Comparison of ENCODE assay signal across 8 mouse cellular contexts in the genomic region with DNA sequence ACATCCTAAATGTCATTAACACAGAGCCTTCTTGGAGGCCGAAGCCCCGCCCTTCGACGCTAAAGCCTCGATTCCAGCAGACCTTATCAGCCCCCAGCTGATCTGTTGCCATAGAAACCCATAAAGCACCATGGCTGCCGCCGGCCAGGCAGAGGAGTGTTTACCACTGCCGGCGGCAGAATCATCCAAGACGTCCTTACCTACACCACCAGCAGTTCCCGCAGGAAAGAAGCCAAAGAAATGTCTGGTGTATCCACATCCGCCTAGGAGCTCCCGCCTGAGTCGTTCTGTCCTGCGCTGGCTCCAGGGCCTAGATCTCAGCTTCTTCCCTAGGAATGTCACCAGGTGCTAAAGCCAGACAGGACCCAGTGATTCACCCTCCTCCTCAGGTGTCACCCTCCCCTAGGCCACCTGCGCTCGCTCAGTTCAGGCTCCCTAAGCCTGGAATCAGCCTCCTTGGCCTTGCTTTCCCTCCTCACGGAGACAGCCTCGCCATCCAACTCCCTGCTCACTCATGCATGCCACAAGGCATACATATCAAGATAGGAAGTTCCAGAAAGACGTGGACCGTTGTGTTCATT. TPM values are rescaled to one million over a fixed set of nuclear protein-coding genes. Genes with fewer than 3 reads are reported as not detected.
DNase-seq lines count a peak whose midpoint lies in the region; ATAC-seq and TF ChIP-seq lines count a peak whose summit lies in the region.

Gene Spata4 (plus strand): TSS at position 111 of the 581 bp plus-strand sequence.

- H3K36me3 ChIP-seq in lung, embryonic 14.5 days (ENCODE audit: insufficient read depth) = no peaks in the 10 kb centered on the region
- H3K36me3 ChIP-seq in heart, embryonic 16.5 days (ENCODE audit: control insufficient read depth, insufficient read depth) = no peaks in the 10 kb centered on the region
- no peaks in the 10 kb centered on the region for H3K36me3 ChIP-seq in stomach, postnatal 0 days (ENCODE audit: control insufficient read depth, insufficient read depth, low read length)

- H3K27me3 ChIP-seq in lung, embryonic 14.5 days (ENCODE audit: insufficient read depth, low read length) = no peaks in the 10 kb centered on the region
- H3K27me3 ChIP-seq in heart, embryonic 16.5 days (ENCODE audit: control insufficient read depth, insufficient read depth, low read length) = no peaks in the 10 kb centered on the region
- no peaks in the 10 kb centered on the region for H3K27me3 ChIP-seq in stomach, postnatal 0 days (ENCODE audit: control insufficient read depth, insufficient read depth, low read length)

- no peak for TF ChIP-seq EP300 in stomach, postnatal 0 days (optimal IDR thresholded peaks at IDR 0.05)

- WGBS in lung, embryonic 14.5 days = 7% methylated on average over 21 of the region's 21 CpGs
- WGBS in lung, adult 2 months = 21% methylated on average over 21 of the region's 21 CpGs
- 7% methylated on average over 21 of the region's 21 CpGs for WGBS in heart, embryonic 16.5 days
- WGBS in stomach, postnatal 0 days = 12% methylated on average over 21 of the region's 21 CpGs

- peak within 1 kb of the TSS; percentile 24 for H3K9ac ChIP-seq in lung, embryonic 14.5 days
- peak within 1 kb of the TSS; percentile 39 for H3K9ac ChIP-seq in heart, embryonic 16.5 days (ENCODE audit: low read length)
- H3K9ac ChIP-seq in stomach, postnatal 0 days (ENCODE audit: low read length) = peak within 1 kb of the TSS; percentile 38; the same call in 1 of the 2 replicates

- peak within 1 kb of the TSS; percentile 28 for H3K4me3 ChIP-seq in lung, embryonic 14.5 days (ENCODE audit: low read depth, low read length)
- no peak within 1 kb of the TSS for H3K4me3 ChIP-seq in lung, adult 2 months (replicated peaks; ENCODE audit: extremely low read depth, low read depth, low read length)
- H3K4me3 ChIP-seq in heart, embryonic 16.5 days (ENCODE audit: low read length) = peak within 1 kb of the TSS; percentile 37
- H3K4me3 ChIP-seq in stomach, postnatal 0 days (ENCODE audit: low read depth, low read length) = peak within 1 kb of the TSS; percentile 23; the same call in 1 of the 2 replicates

- no peak for TF ChIP-seq CTCF in lung, embryonic 14.5 days (IDR thresholded peaks at IDR 0.05; ENCODE audit: low read depth)
- no peak for TF ChIP-seq CTCF in lung, adult 2 months (IDR thresholded peaks at IDR 0.05; ENCODE audit: insufficient read depth, low read length)
- TF ChIP-seq CTCF in stomach, postnatal 0 days (IDR thresholded peaks at IDR 0.05; ENCODE audit: low read depth) = no peak

- intact Hi-C loops in gastrocnemius, postnatal 36 days (cut with DNase I) = no loop called here

- H3K27ac ChIP-seq in lung, embryonic 14.5 days (ENCODE audit: low read depth) = no peak within 1 kb of the TSS
- no peak within 1 kb of the TSS for H3K27ac ChIP-seq in heart, embryonic 16.5 days (ENCODE audit: low read length)
- no peak within 1 kb of the TSS for H3K27ac ChIP-seq in stomach, postnatal 0 days (replicated peaks)

- peak; percentile 95 for ATAC-seq in lung, embryonic 14.5 days (ENCODE audit: insufficient read depth)
- peak; percentile 73 for ATAC-seq in heart, embryonic 16.5 days (replicated peaks; ENCODE audit: extremely low read depth, insufficient read depth, low FRiP score)
- ATAC-seq in stomach, postnatal 0 days (ENCODE audit: low FRiP score, low TSS enrichment) = peak; percentile 32; the same call in 1 of the 2 replicates

- H3K4me2 ChIP-seq in lung, embryonic 14.5 days = peak within 1 kb of the TSS; percentile 63
- peak within 1 kb of the TSS; percentile 55 for H3K4me2 ChIP-seq in heart, embryonic 16.5 days (ENCODE audit: low read depth, low read length)
- H3K4me2 ChIP-seq in stomach, postnatal 0 days (replicated peaks; ENCODE audit: low read depth) = peak within 1 kb of the TSS; percentile 53

- no peaks in the 10 kb centered on the region for H3K9me3 ChIP-seq in lung, embryonic 14.5 days (ENCODE audit: low read depth, low read length)
- no peaks in the 10 kb centered on the region for H3K9me3 ChIP-seq in heart, embryonic 16.5 days (replicated peaks; ENCODE audit: control insufficient read depth, low read length)
- no peaks in the 10 kb centered on the region for H3K9me3 ChIP-seq in stomach, postnatal 0 days (ENCODE audit: control insufficient read depth, low read length)

- 0 out of 2 replicates have a peak, but pooled peaks cover 4% of the 10 kb centered on the region for H3K4me1 ChIP-seq in lung, embryonic 14.5 days (ENCODE audit: insufficient read depth)
- peaks cover 3% of the 10 kb centered on the region; the same call in 1 of the 2 replicates for H3K4me1 ChIP-seq in lung, adult 2 months (ENCODE audit: control insufficient read depth, insufficient read depth, low read length)
- H3K4me1 ChIP-seq in heart, embryonic 16.5 days (ENCODE audit: control insufficient read depth, insufficient read depth, low read length) = peaks cover 4% of the 10 kb centered on the region
- H3K4me1 ChIP-seq in stomach, postnatal 0 days (replicated peaks; ENCODE audit: control insufficient read depth, insufficient read depth) = no peaks in the 10 kb centered on the region

- peak; percentile 81 for DNase-seq in lung, embryonic 14.5 days
- DNase-seq in lung, adult 2 months = no peak
- DNase-seq in embryo, embryonic 10.5 days (ENCODE audit: low spot score) = peak; percentile 82
- DNase-seq in layer of hippocampus, postnatal 36 days = peak; percentile 24 to 38
- DNase-seq in mesoderm, embryonic 11.5 days (ENCODE audit: low read depth, low spot score) = peak; percentile 75
- DNase-seq in stomach, postnatal 0 days (ENCODE audit: low spot score) = peak; percentile 32
- DNase-seq in gastrocnemius, postnatal 36 days = no peak

- no peak for TF ChIP-seq POLR2A in lung, adult 2 months (IDR thresholded peaks at IDR 0.05; ENCODE audit: borderline replicate concordance, extremely low read depth, low read depth, low read length)

RNA-seq across cellular contexts. Expression of gene Spata4, which starts in this region (rescaled TPM):
- polyA plus RNA-seq in lung, embryonic 14.5 days (2014; fragmentation: Nextera tagmentation; extraction: Ambion mirVana) = not detected in 2 replicates
- polyA plus RNA-seq in lung, adult 2 months (2012; rRNA removed) = not detected in 2 replicates
- not detected in 2 replicates for polyA plus RNA-seq in heart, embryonic 16.5 days (2015; fragmentation: Nextera tagmentation; extraction: Ambion mirVana)
- total RNA-seq in layer of hippocampus, postnatal 36 days (2021) = under 1 TPM in 1 of 2 experiments, not detected in 1; 0.38 TPM
- polyA plus RNA-seq in stomach, postnatal 0 days (2015; fragmentation: Nextera tagmentation; extraction: Ambion mirVana) = not detected in 2 replicates
- not detected for total RNA-seq in gastrocnemius, postnatal 36 days (2021)

Comparison
In these comparisons a context has a peak if more than half of its experiments do, and no peak if none do; other contexts are left out.
1. Peak in DNase-seq, ATAC-seq, H3K4me3 ChIP-seq, H3K9ac ChIP-seq and H3K4me2 ChIP-seq in lung, embryonic 14.5 days; RNA of the gene not detected or under 1 TPM.
2. Peak in ATAC-seq, H3K4me3 ChIP-seq, H3K9ac ChIP-seq and H3K4me2 ChIP-seq in heart, embryonic 16.5 days; RNA of the gene not detected or under 1 TPM.
3. Peak in DNase-seq in layer of hippocampus, postnatal 36 days; RNA of the gene not detected or under 1 TPM.
4. Peak in DNase-seq, ATAC-seq, H3K4me3 ChIP-seq, H3K9ac ChIP-seq and H3K4me2 ChIP-seq in stomach, postnatal 0 days; RNA of the gene not detected or under 1 TPM.
5. ATAC-seq: peak in every context shown above with its lines; median percentile 95 in lung, embryonic 14.5 days; 73 in heart, embryonic 16.5 days; 32 in stomach, postnatal 0 days.
6. DNase-seq: peak in embryo, embryonic 10.5 days (single experiment) and mesoderm, embryonic 11.5 days (single experiment); none in lung, adult 2 months (single experiment) and gastrocnemius, postnatal 36 days (0 of 2).
7. Peak in every context shown above with its lines, with median percentiles within 50 percentile points of each other: H3K4me2 ChIP-seq and H3K9ac ChIP-seq.